Mouse (Mus musculus): ENCODE measurements around the gene Ralgds.
"Not testable (repeated sequence)": the region's sequence is repeated elsewhere in the genome, so short reads cannot be mapped to it uniquely, and the experiment has no call there.

The Ralgds gene

DNA sequence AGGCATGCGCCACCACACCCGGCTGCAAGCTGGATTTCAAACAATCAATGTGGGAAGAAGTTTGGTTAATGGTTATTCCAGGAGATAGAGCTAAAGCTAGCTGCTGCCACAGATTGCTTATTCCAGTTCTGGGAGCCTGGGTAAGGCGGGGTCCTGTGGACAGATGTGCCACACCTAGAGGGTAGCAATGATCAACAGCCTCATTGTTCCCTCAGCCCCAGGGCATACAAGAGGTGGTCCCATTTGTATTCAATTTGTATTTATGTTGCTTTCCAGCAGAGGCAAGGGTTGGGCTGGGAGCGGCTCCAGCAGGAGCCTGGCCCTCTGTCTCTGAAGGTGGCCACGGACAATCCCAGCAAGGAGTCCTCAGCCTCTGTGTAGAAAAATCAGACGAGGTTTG is 6.6 kb upstream of the Ralgds start:
- no peak for DNase-seq

- not testable (repeated sequence) for DNase-seq
Measured at GRCm38 (mm10) chr2:28511600-28511999, 1.3 kb upstream of the Ralgds start.

DNA sequence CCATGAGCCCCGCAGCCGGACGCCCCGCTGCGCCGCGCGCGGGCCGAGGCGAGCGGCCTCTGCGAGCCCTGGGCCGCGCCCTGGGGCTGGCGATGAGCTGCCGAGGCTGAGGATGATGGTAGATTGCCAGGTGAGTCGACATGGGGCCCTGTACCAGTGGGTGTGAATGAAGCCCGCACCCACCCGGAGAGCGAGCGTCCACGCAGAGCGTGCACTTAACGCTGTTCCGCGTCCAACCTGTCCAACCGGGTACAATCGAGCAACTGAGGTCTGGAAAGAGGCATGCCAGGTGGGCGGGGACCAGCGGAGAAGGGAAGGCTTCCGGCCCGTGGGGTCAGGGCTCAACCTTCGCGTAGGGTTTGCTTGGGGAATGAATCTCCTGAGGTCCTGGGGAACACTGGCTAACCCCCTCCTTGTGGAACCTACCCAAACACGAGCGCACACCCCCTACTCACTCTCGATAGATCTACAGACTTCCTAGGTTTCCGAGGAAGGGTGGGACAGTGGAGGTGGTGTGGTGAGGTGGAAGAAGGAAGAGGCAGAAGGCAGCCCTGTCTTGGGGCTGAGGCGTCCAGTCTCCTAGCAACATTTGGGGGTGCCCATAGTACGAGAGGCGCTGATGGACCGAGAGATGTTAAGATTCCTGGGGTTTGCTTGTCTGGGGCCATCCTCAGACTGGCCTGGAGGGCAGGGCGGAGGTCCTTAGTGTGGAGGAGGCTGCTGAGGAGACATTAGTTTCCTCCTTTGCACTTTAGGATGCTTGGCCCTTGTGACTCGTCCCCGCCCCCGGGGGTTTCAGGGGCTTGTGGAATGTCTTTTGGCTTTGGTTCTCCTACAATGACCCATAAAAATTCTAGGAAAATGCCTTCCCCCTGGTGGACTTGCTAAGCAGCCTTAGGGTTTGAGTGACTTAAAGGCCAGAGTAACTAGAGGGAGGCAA is 776 bp downstream of the Ralgds start:
- DNase-seq = peak; percentile 3

- peak; percentile 78 for DNase-seq
Measured at GRCm38 (mm10) chr2:28514489-28514888, 1.6 kb downstream of the Ralgds start.

- no peak for DNase-seq
Measured at GRCm38 (mm10) chr2:28517206-28517909, 4.4 kb downstream of the Ralgds start.

- peak; percentile 73 for DNase-seq
Measured at GRCm38 (mm10) chr2:28518231-28518630, 5.3 kb downstream of the Ralgds start.

DNA sequence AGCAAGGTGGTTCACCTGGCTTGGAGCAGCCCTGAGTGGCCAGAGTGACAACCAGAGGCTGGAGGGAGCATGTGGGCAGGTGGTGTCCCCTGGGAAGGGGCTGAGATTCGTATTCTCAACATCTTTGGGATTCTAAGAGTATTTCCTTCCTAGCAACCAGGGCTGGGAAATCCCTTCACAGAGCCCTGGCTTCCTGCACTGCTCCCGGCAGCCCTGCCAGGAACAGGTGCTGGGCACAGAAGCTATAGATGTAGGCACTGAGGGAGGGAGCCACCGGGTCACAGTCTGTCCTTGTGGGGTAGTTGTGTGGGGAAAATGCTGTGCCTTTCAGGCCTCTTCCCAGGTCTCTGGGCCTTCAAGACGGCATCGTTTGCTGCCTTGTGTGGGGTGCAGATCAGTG is 7.7 kb downstream of the Ralgds start:
- DNase-seq = no peak

DNA sequence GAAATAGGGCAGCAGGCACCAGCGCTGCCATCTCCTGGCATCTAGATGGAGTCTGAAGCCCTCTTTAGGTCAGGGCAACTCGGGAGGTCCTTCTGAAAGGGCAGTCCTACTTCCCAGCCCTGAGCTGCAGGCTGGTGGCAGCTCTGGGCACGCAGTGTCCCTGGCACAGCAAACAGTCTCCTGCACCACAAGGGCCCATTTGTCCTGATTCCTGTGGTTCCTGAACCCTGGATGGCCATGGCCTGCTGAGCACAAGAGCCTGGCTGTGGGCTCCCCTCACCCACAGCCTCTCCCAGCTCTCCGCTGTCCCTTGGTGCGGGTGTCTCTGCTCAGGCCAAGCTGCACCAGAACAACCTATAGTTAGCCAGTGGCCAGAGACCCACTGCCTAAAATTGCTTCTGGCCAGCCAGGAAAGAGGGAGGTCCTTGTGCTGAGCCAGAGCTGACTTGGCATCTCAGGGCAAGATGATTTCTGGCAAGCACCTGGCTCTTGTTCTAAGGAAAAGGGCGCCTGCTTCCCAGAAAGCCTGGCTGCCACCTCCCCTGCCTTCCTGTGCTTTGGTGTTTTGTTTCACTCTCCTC is 8.7 kb downstream of the Ralgds start:
- DNase-seq = peak; percentile 93

DNA sequence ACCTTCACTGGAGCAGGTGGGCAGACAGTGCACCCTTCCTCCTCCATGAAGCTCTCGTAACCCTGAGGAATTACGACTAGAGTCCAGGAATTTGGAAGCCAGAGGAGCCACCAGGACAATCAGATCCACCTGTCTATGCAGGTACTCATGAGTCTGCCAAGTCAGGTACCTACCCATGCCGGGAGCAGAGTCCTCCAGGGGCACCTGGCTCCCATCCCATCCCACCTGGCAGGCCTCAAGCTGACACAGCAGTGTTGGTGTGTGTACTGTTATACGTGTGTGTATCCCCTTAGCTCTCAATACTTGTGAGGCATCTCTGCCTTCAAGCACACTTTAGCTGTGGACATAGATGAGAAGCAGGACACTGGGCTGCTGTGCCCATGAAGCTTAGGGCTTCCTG is 9.2 kb downstream of the Ralgds start:
- DNase-seq = no peak

DNA sequence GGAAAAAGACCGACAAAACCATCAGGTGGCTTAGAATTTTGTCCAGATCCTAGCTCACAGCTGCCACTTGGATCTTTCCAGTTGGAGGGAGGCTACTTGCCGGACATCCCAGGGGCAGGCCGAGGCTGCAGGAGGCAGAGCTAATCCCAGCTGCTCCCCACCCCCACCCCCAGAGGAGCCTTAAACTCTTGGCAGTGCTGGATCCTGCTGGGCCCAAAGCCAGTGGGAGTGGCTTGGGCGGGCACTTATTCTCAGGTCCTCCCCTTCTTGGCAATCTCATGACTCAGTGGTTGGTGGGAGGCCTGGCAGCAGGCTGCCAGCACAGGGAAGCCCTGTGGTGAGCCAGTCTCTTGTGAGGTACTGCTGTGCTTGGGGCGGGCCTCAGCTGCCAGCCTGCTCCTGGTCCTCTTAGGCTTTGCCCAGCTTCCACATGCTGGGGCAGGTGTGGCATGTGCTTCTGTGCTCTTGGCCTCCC is 10.8 kb downstream of the Ralgds start:
- DNase-seq = peak; percentile 94

DNA sequence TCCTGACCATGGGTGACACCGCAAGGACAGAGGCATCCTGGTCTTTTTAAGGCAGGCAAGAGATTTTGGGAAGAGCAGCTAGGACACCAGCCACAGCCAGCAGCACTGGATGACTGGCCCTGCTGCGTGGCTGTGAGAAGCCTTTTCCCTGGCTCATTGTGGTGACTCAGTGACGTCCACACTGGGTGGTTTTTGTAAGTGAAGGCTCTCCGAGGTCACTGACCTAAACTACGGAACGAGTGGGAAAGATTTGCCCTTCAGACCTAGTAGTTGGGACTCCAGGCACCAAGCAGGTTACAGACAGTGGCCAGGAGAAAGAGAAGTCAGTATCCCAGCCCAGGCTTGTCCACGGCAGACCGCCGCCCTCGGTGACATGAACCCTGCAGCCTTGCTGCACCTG is 11.5 kb downstream of the Ralgds start:
- DNase-seq = peak; percentile 9

DNA sequence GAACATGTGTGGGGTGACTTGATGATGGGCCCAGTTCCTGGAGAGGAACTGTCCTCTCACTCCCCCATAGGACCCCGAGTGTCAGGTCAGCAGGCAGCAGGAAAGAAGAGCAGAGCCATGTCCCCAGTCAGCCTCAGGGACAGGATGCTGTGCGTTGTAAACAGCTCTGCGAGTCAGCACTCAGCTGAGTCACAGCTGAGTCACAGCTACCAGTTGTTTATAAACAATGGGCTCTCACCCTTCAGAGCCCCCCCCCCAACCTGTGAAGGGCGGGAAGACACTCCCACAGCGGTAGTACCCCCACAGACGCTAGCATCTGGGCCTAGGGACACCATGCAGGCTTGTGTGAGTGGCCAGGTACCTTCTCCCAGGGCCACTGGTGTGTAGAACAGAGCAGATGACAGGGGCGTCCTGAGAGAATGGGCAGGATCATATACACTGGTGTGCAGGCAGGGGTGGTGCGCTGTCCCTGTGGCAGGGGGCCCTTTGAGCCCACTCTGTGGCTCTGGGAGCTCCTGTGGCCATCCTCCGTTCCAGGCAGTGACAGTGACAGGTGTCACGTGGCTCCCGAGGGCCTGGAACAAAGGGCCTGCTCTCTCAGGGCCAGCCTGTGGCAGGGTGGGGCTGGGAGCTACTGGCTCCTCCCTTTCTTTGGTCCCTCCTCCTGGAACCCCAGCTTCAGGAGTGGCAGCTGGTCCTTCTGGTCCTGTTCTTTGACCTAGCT is 12.5 kb downstream of the Ralgds start:
- DNase-seq = peak; percentile 89

GRCm38 (mm10) chr2:28525943-28526876 is 13.3 kb downstream of the Ralgds start:
- DNase-seq = no peak

GRCm38 (mm10) chr2:28527436-28528353 is 14.8 kb downstream of the Ralgds start:
- DNase-seq = no peak

- DNase-seq = no peak
Measured at GRCm38 (mm10) chr2:28528354-28528730, 15.4 kb downstream of the Ralgds start.

DNA sequence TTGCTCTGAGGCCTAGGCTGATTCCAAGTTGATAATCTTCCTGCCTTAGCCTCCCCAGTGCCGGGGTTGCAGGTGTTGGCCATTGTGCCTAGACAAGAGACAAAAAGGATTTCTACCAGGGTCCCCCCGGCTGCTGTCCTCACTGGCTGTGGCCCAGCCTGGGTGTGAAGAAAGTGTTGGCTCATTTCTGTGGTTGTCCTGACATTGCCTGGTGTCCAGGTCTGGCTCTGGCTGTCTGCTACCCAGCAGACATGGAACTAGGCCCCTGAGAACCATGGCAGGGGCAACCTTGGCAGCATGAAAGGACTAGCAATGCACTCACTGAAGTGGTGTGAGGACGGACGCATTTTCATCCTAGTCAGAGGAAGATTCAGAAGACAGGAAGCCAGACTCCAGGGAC is 16.9 kb downstream of the Ralgds start:
- no peak for DNase-seq

- DNase-seq = no peak
Measured at GRCm38 (mm10) chr2:28530311-28530710, 17.4 kb downstream of the Ralgds start.

GRCm38 (mm10) chr2:28532938-28533771 is 20.2 kb downstream of the Ralgds start:
- DNase-seq = peak; percentile 95

GRCm38 (mm10) chr2:28533901-28534435 is 21.0 kb downstream of the Ralgds start:
- no peak for DNase-seq

Measured in layer of hippocampus, adult 9-11 months (tissue).